Mouse (Mus musculus) spleen, adult 2 months (tissue): ENCODE data around the gene Zfp579.

Experiments used
- CTCF ChIP-seq: fragments of 200-500 bp; IDR thresholded peaks from 2 replicates; pipeline ENCODE4 v1.5.1; 2011; ENCODE audit warnings: mild to moderate bottlenecking, inconsistent platforms; ENCODE audit not compliant: insufficient read depth, insufficient read length, insufficient replicate concordance; ENCODE audit errors: extremely low read depth
- POLR2A ChIP-seq: fragments of 200-500 bp; IDR thresholded peaks from 2 replicates; pipeline ENCODE4 v1.6.1; 2011; ENCODE audit warnings: low read depth, low read length, inconsistent platforms

- TF ChIP-seq POLR2A = no peak
- TF ChIP-seq CTCF = no peak
Observed at GRCm38 (mm10) chr7:4957361-4957760, 38.6 kb downstream of the Zfp579 start.
